Mouse (Mus musculus) adrenal gland, postnatal 4 days (tissue): ENCODE measurements around the gene Ngb. TPM values are rescaled to one million over a fixed set of nuclear protein-coding genes. Genes with fewer than 3 reads are reported as not detected.
A peak's percentile ranks its signal among the peaks of the same experiment; 100 is the strongest.

ENCODE experiments used
- DNase-seq, 2 experiments: peaks; one replicate each; pipeline ENCODE4 v3.0.0; 2021 to 2022; ENCODE audit warnings: low spot score in 2 of 2, mixed read lengths in 2 of 2
- total RNA-seq, 2 experiments: library from RNA; stranded (reverse); gene quantifications; 2 replicates each; pipeline ENCODE4 v1.2.3; 2021

Gene Ngb
- total RNA-seq, 2 experiments from 2014 or later = 1.2 to 1.5 TPM

GRCm38 (mm10) chr12:87093249-87093648 lies 9.1 kb downstream of the Ngb start:
- no peak for DNase-seq

- DNase-seq = no peak
These were observed 10.4 kb downstream of the Ngb start for GRCm38 (mm10) chr12:87091916-87092315.

GRCm38 (mm10) chr12:87089701-87090100 lies 12.6 kb downstream of the Ngb start:
- DNase-seq = no peak

GRCm38 (mm10) chr12:87089255-87089654 lies 13.1 kb downstream of the Ngb start:
- no peak for DNase-seq

DNA sequence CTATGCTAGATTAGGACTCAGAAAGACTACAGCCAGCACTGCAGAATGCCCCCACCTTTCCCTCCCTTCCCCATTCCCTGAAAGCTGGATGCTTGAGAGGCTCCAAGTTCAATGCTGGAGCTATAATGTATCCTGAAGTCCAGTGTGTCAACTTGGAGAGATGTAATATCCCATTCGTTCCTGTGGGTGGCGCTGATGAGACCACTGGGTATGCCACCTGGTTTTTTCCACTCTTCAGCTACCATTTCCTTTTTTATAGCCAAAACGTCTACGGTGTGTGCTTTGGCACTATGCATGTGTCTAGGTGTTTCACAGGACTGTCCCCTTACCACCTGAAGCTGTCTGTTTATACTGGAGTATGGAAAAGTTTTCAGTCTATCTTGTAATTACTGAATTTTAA lies 14.0 kb downstream of the Ngb start:
- no peak for DNase-seq

- DNase-seq = no peak
These were observed 15.1 kb downstream of the Ngb start for GRCm38 (mm10) chr12:87087236-87087635.

GRCm38 (mm10) chr12:87082797-87083196 lies 19.5 kb downstream of the Ngb start:
- no peak for DNase-seq

- no peak for DNase-seq
These were observed 25.7 kb downstream of the Ngb start for GRCm38 (mm10) chr12:87076610-87077009.

- no peak for DNase-seq
These were observed 31.8 kb downstream of the Ngb start for GRCm38 (mm10) chr12:87070520-87070919.

DNA sequence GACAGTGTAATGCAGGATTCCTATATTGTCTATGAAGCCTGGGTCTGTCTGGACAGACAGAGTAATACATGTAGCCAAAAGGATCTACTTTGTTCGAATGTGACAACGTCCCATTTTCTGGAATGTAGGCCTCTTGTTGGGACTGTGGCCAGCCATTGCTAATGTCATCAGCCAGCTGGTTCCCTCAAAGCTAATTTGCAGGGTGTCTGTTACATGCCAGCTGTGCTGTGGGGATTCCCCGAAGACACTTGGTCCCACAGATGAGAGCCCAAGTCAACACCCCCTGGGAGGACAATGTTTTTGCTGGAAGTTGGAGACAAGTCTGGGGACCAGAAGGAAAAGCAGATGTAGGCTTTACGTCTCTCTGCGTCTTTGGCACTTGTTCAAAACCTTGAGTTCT lies 35.9 kb downstream of the Ngb start:
- no peak for DNase-seq

GRCm38 (mm10) chr12:87065446-87065845 lies 36.9 kb downstream of the Ngb start:
- DNase-seq = no peak

GRCm38 (mm10) chr12:87057066-87057465 lies 45.3 kb downstream of the Ngb start:
- no peak for DNase-seq

DNA sequence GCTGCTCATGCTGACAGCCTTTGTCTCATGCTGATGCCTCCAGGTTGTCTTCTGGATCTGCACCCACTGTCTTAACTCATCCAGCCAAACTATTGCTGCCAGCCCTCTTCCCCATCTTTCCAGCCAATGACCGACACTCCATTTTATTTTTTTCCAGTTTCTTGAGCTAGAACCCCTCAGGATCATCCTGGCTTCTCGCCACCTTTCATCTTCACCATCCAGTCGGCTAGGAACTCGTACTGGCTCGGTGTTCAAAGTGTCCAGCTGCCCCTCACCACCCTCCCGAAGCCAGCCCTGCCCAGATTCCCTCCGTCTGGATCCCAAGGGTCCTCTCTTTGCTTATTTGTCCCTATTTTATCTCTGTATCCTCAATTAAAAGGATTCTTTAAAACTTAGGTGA lies 47.5 kb downstream of the Ngb start:
- no peak for DNase-seq

DNA sequence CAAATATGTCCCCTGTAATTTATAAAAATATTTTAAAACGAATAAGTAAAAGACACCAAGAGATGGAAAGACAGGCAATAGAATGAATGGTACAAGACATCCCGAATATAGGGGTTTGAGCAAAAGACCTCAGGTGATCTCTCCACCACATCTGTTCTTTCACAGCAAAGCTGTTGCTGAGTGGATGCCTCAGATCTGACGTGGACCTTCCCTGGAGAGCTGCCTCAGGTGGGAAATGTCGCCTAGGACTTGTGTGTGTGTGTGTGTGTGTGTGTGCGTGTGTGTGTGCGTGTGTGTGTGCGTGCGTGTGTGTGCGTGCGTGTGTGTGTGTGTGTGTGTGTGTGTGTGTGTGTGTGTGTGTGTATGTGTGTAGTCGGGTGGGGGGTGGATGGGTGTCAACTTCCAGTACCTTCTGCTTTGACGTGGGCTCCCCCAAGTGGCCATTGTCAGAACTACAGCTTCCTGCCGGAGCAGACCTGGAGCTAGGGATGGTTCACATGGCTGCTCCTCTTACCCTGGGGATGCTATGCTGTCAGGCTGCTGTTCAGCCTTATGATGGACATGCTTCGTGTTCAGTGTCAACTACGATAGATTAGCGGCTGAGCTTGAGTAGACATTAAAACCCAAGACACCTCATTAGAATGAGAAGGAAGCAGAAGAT lies 49.5 kb downstream of the Ngb start:
- DNase-seq = peak; percentile 53 to 75

DNA sequence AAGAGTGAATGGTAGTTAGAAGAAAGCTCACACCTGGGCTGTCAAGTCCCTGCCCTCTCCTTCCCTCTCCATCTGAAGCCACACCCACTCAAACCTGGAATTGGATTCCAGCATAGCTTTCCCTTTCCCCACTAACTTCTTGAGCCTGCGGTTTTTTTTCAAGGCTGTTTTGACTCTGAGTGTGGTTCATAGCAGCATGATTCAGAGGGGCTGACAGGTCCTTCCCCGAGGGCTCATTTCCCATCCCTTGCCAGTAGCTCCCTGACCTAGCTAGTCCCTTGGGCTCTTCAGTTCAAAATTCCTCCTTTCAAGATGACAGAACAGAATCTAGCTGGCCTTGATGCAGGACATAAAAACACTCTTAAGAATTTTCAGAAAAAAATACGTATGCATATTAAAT lies 54.8 kb downstream of the Ngb start:
- DNase-seq = no peak

Other genes starting within 250 kb of the Ngb start
- gene Irf2bpl, start 217.7 kb downstream of the Ngb start, total RNA-seq = 10 to 100 TPM; 78.0 to 81.7 TPM
- gene Cipc, start 155.5 kb downstream of the Ngb start, total RNA-seq = 10 to 100 TPM; 21.7 to 23.5 TPM
- 1 to 10 TPM; 1.1 to 1.7 TPM for gene Zdhhc22, start 112.1 kb downstream of the Ngb start, total RNA-seq
- gene Tmem63c, start 81.2 kb downstream of the Ngb start, total RNA-seq = 1 to 10 TPM; 2.5 TPM
- 100 to 1,000 TPM in 1 of 2 experiments, 10 to 100 TPM in 1; 83.6 to 106 TPM for gene Gstz1, start 44.6 kb upstream of the Ngb start, total RNA-seq
- 10 to 100 TPM; 13.4 to 16.7 TPM for gene Pomt2, start 45.4 kb upstream of the Ngb start, total RNA-seq
- 1 to 10 TPM; 3.0 to 3.2 TPM for gene Samd15, start 97.2 kb upstream of the Ngb start, total RNA-seq
- gene Tmed8, start 97.9 kb upstream of the Ngb start, total RNA-seq = 10 to 100 TPM; 25.3 to 28.1 TPM
- under 1 TPM; 0.17 to 0.51 TPM for gene Noxred1, start 136.2 kb upstream of the Ngb start, total RNA-seq
- 10 to 100 TPM; 42.8 to 45.6 TPM for gene Vipas39, start 163.7 kb upstream of the Ngb start, total RNA-seq
- 100 to 1,000 TPM; 119 to 129 TPM for gene Ahsa1, start 163.9 kb upstream of the Ngb start, total RNA-seq
- under 1 TPM; 0.56 to 0.62 TPM for gene Ism2, start 197.2 kb upstream of the Ngb start, total RNA-seq